Comparison of ENCODE assay signal across 28 mouse cellular contexts in the genomic region with DNA sequence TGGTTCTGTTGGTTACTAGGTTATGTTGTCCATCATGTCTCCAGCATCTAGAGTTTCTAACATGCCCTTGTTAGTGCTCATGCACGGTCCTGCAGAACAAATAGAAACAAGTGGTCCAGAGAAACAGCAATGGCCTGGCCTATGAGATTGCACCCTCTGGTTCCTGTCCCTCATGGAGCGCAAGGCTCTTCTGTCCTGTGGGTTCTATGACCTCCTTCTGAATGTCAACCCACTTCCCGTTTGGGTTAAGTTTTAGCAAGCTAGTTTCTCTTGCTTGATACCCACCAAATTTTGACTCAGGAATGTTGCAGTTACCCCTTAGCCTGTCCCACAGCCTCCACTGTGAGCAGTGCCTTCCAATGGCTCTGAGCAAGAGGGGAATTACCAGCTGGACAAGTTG. TPM values are rescaled to one million over a fixed set of nuclear protein-coding genes. Genes with fewer than 3 reads are reported as not detected.
DNase-seq lines count a peak whose midpoint lies in the region; ATAC-seq and TF ChIP-seq lines count a peak whose summit lies in the region.
"Had no signal": no experiment of that assay in that cellular context is flagged by ENCODE, and none has a peak within 500 bp of the region (broad histone marks: within the 10 kb centered on the region; RNA-seq: fewer than 3 reads in every experiment).

No protein-coding gene starts in this region.

- 87% methylated on average over 3 of the region's 3 CpGs for WGBS in midbrain, embryonic 11.5 days
- WGBS in midbrain, postnatal 0 days = 89% methylated on average over 3 of the region's 3 CpGs
- WGBS in heart, embryonic 11.5 days (ENCODE audit: insufficient replicate concordance) = 81% methylated on average over 3 of the region's 3 CpGs
- 91% methylated on average over 3 of the region's 3 CpGs for WGBS in forebrain, embryonic 16.5 days

- H3K36me3 ChIP-seq in midbrain, embryonic 11.5 days (ENCODE audit: control insufficient read depth, insufficient read depth, low read length) = no peaks in the 10 kb centered on the region
- no peaks in the 10 kb centered on the region for H3K36me3 ChIP-seq in midbrain, postnatal 0 days (ENCODE audit: insufficient read depth, low read length)
- no peaks in the 10 kb centered on the region for H3K36me3 ChIP-seq in heart, embryonic 11.5 days (ENCODE audit: control insufficient read depth, insufficient read depth, low read length)
- no peaks in the 10 kb centered on the region for H3K36me3 ChIP-seq in forebrain, embryonic 16.5 days (ENCODE audit: control insufficient read depth, insufficient read depth)
- H3K36me3 ChIP-seq: embryonic facial prominence, embryonic 12.5 days; forebrain, embryonic 15.5 days; heart, embryonic 15.5 days; kidney, embryonic 15.5 days; limb, embryonic 12.5 days; liver, embryonic 15.5 days; lung, embryonic 15.5 days; neural tube, embryonic 13.5 days had no signal

- no peak overlapping the region for H3K4me3 ChIP-seq in midbrain, embryonic 11.5 days (ENCODE audit: low read depth, low read length)
- no peak overlapping the region for H3K4me3 ChIP-seq in midbrain, postnatal 0 days (ENCODE audit: low read depth, low read length)
- H3K4me3 ChIP-seq in heart, embryonic 11.5 days (ENCODE audit: low read depth, low read length) = no peak overlapping the region
- H3K4me3 ChIP-seq in forebrain, embryonic 16.5 days (replicated peaks; ENCODE audit: low read length) = no peak overlapping the region
- H3K4me3 ChIP-seq: embryonic facial prominence, embryonic 12.5 days; forebrain, embryonic 15.5 days; gastrocnemius, adult 2 months; heart, embryonic 15.5 days; kidney, embryonic 15.5 days; limb, embryonic 12.5 days; liver, embryonic 15.5 days; lung, embryonic 15.5 days; neural tube, embryonic 13.5 days had no signal

- no peak overlapping the region for H3K27ac ChIP-seq in midbrain, embryonic 11.5 days (ENCODE audit: low read depth, low read length)
- H3K27ac ChIP-seq in midbrain, postnatal 0 days (ENCODE audit: low read depth, low read length) = no peak overlapping the region
- H3K27ac ChIP-seq in heart, embryonic 11.5 days (ENCODE audit: low read depth, low read length) = no peak overlapping the region
- H3K27ac ChIP-seq in forebrain, embryonic 16.5 days (ENCODE audit: low read length) = no peak overlapping the region
- H3K27ac ChIP-seq: embryonic facial prominence, embryonic 12.5 days; forebrain, embryonic 15.5 days; gastrocnemius, adult 2 months; heart, embryonic 15.5 days; hindbrain, embryonic 14.5 days; kidney, embryonic 15.5 days; limb, embryonic 12.5 days; liver, embryonic 15.5 days; lung, embryonic 15.5 days; neural tube, embryonic 13.5 days had no signal

- peak; percentile 44 for DNase-seq in midbrain, embryonic 11.5 days (ENCODE audit: low spot score, missing footprints)
- no peak for DNase-seq in midbrain, postnatal 0 days (ENCODE audit: low spot score)
- peak; percentile 5 for DNase-seq in T-cell, adult 2 months (ENCODE audit: low spot score)
- peak; percentile 44 for DNase-seq in induced T-regulatory cell, adult 2 months (ENCODE audit: low read depth)
- DNase-seq in naive thymus-derived CD4-positive, alpha-beta T cell, adult 2 months (ENCODE audit: low read depth) = peak; percentile 31
- DNase-seq in left cerebral cortex, postnatal 36 days (ENCODE audit: low spot score in 2 of 2) = no peak
- DNase-seq: adrenal gland, postnatal 10 days; cerebellum, adult 8-10 months; cerebellum, postnatal 36 days; embryo, embryonic 11 days; gastrocnemius, adult 2 months; gastrocnemius, postnatal 36 days; heart, postnatal 36 days; kidney, adult 18-20 months; kidney, postnatal 25 days; midbrain, embryonic 14.5 days; right cerebral cortex, postnatal 14 days had no signal

- intact Hi-C loops in left cerebral cortex, postnatal 36 days (cut with DNase I) = no loop called here

- no peak overlapping the region for H3K9ac ChIP-seq in midbrain, embryonic 11.5 days (ENCODE audit: low read length)
- H3K9ac ChIP-seq in midbrain, postnatal 0 days (replicated peaks; ENCODE audit: low read length, poor library complexity, severe bottlenecking) = no peak overlapping the region
- no peak overlapping the region for H3K9ac ChIP-seq in heart, embryonic 11.5 days (ENCODE audit: low read depth, low read length)
- H3K9ac ChIP-seq in forebrain, embryonic 16.5 days (replicated peaks; ENCODE audit: low read depth, low read length) = no peak overlapping the region
- H3K9ac ChIP-seq: embryonic facial prominence, embryonic 12.5 days; forebrain, embryonic 15.5 days; heart, embryonic 15.5 days; hindbrain, embryonic 14.5 days; kidney, embryonic 15.5 days; limb, embryonic 12.5 days; liver, embryonic 15.5 days; lung, embryonic 15.5 days; neural tube, embryonic 13.5 days had no signal

- no peaks in the 10 kb centered on the region for H3K27me3 ChIP-seq in midbrain, embryonic 11.5 days (ENCODE audit: control insufficient read depth, insufficient read depth, low read length)
- H3K27me3 ChIP-seq in midbrain, postnatal 0 days (ENCODE audit: insufficient read depth, low read length) = no peaks in the 10 kb centered on the region
- H3K27me3 ChIP-seq in heart, embryonic 11.5 days (ENCODE audit: control insufficient read depth, insufficient read depth, low read length) = no peaks in the 10 kb centered on the region
- no peaks in the 10 kb centered on the region for H3K27me3 ChIP-seq in forebrain, embryonic 16.5 days (replicated peaks; ENCODE audit: control insufficient read depth, insufficient read depth, low read length)
- H3K27me3 ChIP-seq: embryonic facial prominence, embryonic 12.5 days; forebrain, embryonic 15.5 days; heart, embryonic 15.5 days; kidney, embryonic 15.5 days; limb, embryonic 12.5 days; liver, embryonic 15.5 days; lung, embryonic 15.5 days; neural tube, embryonic 13.5 days had no signal

- H3K4me2 ChIP-seq in midbrain, embryonic 11.5 days = no peak overlapping the region
- no peak overlapping the region for H3K4me2 ChIP-seq in midbrain, postnatal 0 days (ENCODE audit: low read depth, low read length, poor library complexity, severe bottlenecking)
- H3K4me2 ChIP-seq in heart, embryonic 11.5 days = no peak overlapping the region
- H3K4me2 ChIP-seq in forebrain, embryonic 16.5 days (ENCODE audit: low read length) = no peak overlapping the region
- H3K4me2 ChIP-seq: embryonic facial prominence, embryonic 12.5 days; forebrain, embryonic 15.5 days; heart, embryonic 15.5 days; hindbrain, embryonic 14.5 days; kidney, embryonic 15.5 days; limb, embryonic 12.5 days; liver, embryonic 15.5 days; lung, embryonic 15.5 days; neural tube, embryonic 13.5 days had no signal

- no peak for ATAC-seq in midbrain, embryonic 11.5 days (ENCODE audit: low FRiP score)
- no peak for ATAC-seq in midbrain, postnatal 0 days (ENCODE audit: low FRiP score)
- no peak for ATAC-seq in heart, embryonic 11.5 days (replicated peaks; ENCODE audit: insufficient number of reproducible peaks, low FRiP score, low TSS enrichment)
- ATAC-seq in forebrain, embryonic 16.5 days = no peak
- ATAC-seq: forebrain, embryonic 15.5 days had no signal

- no peak for TF ChIP-seq CTCF in midbrain, postnatal 0 days (IDR thresholded peaks at IDR 0.05)

- no peaks in the 10 kb centered on the region for H3K4me1 ChIP-seq in midbrain, embryonic 11.5 days (ENCODE audit: control insufficient read depth, insufficient read depth, low read length)
- H3K4me1 ChIP-seq in midbrain, postnatal 0 days (ENCODE audit: insufficient read depth, low read length) = no peaks in the 10 kb centered on the region
- no peaks in the 10 kb centered on the region for H3K4me1 ChIP-seq in heart, embryonic 11.5 days (ENCODE audit: control insufficient read depth, insufficient read depth, low read length)
- H3K4me1 ChIP-seq in forebrain, embryonic 16.5 days (replicated peaks; ENCODE audit: control insufficient read depth, insufficient read depth, low read length) = no peaks in the 10 kb centered on the region
- H3K4me1 ChIP-seq: embryonic facial prominence, embryonic 12.5 days; forebrain, embryonic 15.5 days; heart, embryonic 15.5 days; limb, embryonic 12.5 days; neural tube, embryonic 13.5 days had no signal

- no peaks in the 10 kb centered on the region for H3K9me3 ChIP-seq in midbrain, embryonic 11.5 days (ENCODE audit: control insufficient read depth, low read length)
- H3K9me3 ChIP-seq in midbrain, postnatal 0 days (ENCODE audit: low read length) = no peaks in the 10 kb centered on the region
- H3K9me3 ChIP-seq in heart, embryonic 11.5 days (replicated peaks; ENCODE audit: control insufficient read depth, low read length) = no peaks in the 10 kb centered on the region
- no peaks in the 10 kb centered on the region for H3K9me3 ChIP-seq in forebrain, embryonic 16.5 days (ENCODE audit: control insufficient read depth, low read length)
- H3K9me3 ChIP-seq: embryonic facial prominence, embryonic 12.5 days; forebrain, embryonic 15.5 days; heart, embryonic 15.5 days; kidney, embryonic 15.5 days; limb, embryonic 12.5 days; liver, embryonic 15.5 days; lung, embryonic 15.5 days; neural tube, embryonic 13.5 days had no signal

RNA-seq across cellular contexts. Expression of a gene that starts 29.1 kb away (rescaled TPM):
- 40.4 and 43.5 TPM in 2 replicates for polyA plus RNA-seq in midbrain, embryonic 11.5 days (2014; fragmentation: Nextera tagmentation; extraction: Ambion mirVana)
- 19.5 and 22.3 TPM in 2 replicates for total RNA-seq in midbrain, postnatal 0 days (2014; rRNA removed)
- polyA plus RNA-seq in midbrain, postnatal 0 days (2015; fragmentation: Nextera tagmentation; extraction: Ambion mirVana) = 9.8 and 12.8 TPM in 2 replicates
- polyA plus RNA-seq in heart, embryonic 11.5 days (2014; fragmentation: Nextera tagmentation; extraction: Ambion mirVana) = 37.7 and 38.1 TPM in 2 replicates
- total RNA-seq in left cerebral cortex, postnatal 36 days (2021) = 10 to 100 TPM; 59.9 to 60.6 TPM
- 20.5 and 23.4 TPM in 2 replicates for polyA plus RNA-seq in forebrain, embryonic 16.5 days (2015; fragmentation: Nextera tagmentation; extraction: Ambion mirVana)

Comparison
In these comparisons a context has a peak if more than half of its experiments do, and no peak if none do; other contexts are left out.
1. DNase-seq: peak in midbrain, embryonic 11.5 days (single experiment), T-cell, adult 2 months (single experiment), induced T-regulatory cell, adult 2 months (single experiment) and naive thymus-derived CD4-positive, alpha-beta T cell, adult 2 months (single experiment); none in midbrain, postnatal 0 days (single experiment) and left cerebral cortex, postnatal 36 days (0 of 2).